Mouse (Mus musculus) fibroblast of lung, adult 2 months (primary cell): ENCODE results near the gene Dzank1.

Experiments used
- DNase-seq: peaks from one replicate; pipeline ENCODE4 v3.0.0-alpha.2; 2011; ENCODE audit warnings: low read depth

Gene Dzank1

GRCm38 (mm10) chr2:144526981-144527820 lies at the start of gene Dzank1, which contains the start of gene Polr3f:
Gene Dzank1 (minus strand): TSS chr2:144527414.
Gene Polr3f (plus strand): TSS chr2:144527718.
- peak; percentile 95 for DNase-seq

GRCm38 (mm10) chr2:144555820-144556552 lies 28.8 kb upstream of the Dzank1 start, which contains the start of gene Sec23b:
Gene Sec23b (plus strand): TSS chr2:144556229.
- peak; percentile 95 for DNase-seq

- peak; percentile 6 for DNase-seq
Measured at GRCm38 (mm10) chr2:144555286-144555819, 28.1 kb upstream of the Dzank1 start.

GRCm38 (mm10) chr2:144553905-144554304 lies 26.7 kb upstream of the Dzank1 start:
- DNase-seq, result no peak

- no peak for DNase-seq
Measured at GRCm38 (mm10) chr2:144550529-144550928, 23.3 kb upstream of the Dzank1 start, which contains the start of gene Rbbp9. Gene Rbbp9 (minus strand): TSS chr2:144550869.

- DNase-seq, result no peak
Measured at GRCm38 (mm10) chr2:144547559-144547958, 20.3 kb upstream of the Dzank1 start.

DNA sequence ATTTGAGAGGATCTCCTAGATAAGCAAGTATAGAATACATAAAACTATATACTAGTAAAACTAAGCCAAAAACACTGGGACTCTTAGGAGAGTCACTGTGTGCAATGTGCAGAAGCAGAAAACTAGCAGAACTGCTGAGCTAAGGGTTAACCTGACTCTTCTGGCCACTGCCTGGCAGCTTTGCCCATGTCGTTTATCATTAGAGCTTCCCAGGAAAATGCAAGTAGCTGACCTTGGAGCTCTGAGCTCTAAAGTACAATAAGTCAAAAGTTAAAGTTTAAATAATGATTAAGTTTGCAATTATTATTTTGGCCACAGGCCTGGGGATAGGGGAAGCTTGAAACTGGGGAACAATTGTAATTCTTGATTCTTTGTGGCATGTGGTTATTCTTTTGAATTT lies 18.3 kb upstream of the Dzank1 start:
- DNase-seq, result no peak

DNA sequence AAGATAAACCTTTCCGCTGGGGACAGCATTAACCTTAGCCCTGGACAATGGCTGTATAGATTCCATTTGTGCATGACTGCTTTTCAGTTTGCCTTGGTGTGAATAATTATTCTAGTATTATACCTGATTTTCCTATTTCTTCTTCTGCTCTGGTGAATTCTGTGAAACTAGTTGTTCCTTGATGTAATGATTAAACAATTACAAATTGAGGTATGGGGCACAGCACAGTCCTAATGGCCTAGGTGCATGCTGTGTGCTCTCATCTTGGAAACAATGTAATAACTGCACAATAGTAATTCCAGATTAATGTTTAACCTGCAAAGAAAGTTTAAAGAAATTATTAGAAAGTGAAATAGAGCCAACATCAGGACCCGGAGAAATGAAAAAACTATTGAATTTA lies 17.8 kb upstream of the Dzank1 start:
- DNase-seq, result no peak

GRCm38 (mm10) chr2:144544630-144545029 lies 17.4 kb upstream of the Dzank1 start:
- no peak for DNase-seq

DNA sequence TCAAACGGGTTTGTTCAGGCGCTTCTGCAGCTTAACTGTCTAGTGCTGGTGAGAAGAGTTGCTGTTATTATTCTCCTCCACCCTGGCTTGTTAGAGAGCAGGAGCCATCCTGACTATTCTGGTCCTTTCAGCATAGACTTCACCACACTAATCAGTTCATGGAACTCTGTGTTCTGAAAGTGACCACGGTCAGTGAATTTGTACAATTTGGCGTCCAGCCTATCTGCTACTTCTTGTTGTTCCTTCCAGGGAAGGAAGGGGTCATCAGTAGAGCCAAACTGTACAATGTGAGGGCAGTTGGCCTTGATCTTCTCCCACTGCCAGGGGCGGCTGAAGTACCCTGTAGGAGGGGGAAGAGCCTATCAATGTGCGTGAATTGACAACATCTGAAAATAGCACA lies 16.5 kb upstream of the Dzank1 start:
- no peak for DNase-seq

DNA sequence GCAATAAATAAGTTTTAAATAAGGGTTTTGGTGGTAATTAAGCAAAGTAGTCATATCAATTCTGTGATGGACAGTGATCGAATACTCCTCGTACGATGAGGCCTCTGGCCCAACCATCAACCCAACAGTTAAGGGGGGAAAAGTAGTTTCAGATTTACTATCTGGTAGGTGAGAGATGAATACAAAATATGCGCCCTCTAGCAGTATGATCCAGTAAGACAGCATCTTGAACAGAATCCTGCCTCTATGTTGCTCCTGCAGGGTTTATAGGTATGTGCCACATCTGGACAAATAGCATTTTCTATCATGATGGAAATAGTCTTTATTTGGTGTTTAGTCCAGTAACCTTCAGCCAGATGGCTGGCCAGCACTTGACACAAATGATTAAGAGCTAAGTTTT lies 14.0 kb upstream of the Dzank1 start:
- no peak for DNase-seq

DNA sequence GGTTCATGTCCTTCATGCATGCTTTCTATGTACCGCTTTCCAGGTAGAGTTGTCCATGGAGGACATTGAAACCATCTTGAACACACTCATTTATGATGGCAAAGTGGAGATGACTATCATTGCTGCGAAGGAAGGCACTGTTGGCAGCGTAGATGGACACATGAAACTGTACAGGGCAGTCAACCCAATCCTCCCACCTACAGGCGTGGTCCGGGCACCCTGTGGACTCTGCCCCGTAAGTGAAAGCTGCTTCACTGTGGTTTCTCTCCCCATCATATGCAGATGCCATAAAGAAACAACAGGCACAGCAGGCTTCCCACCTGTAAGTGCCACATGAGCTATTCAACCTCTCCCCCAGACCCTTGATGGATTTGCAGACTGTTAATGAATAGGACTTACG lies 9.9 kb upstream of the Dzank1 start:
- DNase-seq, result no peak

DNA sequence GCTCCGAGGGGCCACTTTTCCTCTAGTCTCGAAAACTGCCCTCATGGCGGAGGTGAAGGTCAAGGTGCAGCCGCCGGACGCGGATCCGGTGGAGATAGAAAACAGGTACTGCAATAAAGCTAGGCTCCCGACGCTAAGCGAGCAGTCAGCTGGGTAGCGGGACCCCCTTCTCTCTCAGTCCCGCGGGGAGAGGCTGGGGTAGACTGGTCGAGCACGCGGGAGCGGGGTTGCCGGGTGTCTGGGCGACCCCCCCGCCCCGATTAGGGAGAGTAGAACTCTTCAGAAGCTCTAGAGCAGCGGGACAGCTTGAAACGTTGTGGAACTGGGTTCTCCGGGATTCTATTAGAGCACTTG lies 584 bp upstream of the Dzank1 start:
- DNase-seq, result no peak

DNA sequence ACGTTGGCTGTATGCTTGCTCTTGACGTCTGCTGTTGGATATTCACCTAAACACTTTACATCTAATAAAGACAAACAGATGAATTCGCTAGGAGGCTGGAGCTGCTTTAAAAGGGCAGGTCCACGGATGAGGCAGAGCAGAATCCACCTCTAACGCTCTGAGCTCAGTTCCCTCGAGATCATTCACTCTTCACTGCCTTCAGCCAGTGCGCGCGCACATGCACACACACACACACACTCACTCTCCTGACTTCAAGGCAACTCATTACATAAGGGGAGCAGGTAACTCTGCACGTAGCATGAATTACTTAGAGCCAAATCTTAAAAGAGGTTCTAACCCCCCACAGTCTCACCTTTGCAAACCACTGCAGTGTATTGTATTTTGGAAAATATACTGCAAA lies 1.4 kb downstream of the Dzank1 start:
- DNase-seq, result no peak

- no peak for DNase-seq
Measured at GRCm38 (mm10) chr2:144519772-144520171, 7.4 kb downstream of the Dzank1 start.

DNA sequence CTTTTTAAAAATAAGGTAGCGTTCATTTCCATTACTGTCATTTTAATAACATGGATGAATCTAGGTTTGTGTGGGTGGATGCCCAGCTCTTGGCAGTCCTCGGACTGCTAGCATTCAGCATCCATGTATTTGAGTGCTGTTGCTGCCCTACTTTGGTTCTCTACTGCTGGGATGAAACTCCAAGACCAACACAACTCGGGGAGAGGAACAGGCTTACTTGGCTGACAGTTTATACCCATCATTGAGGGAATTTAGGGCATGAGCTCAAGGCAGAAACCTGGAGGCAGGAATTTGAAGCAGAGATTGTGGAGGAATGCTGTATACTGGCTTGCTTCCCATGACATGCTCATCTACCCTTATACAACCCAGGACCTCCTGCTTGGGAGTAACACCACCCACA lies 12.6 kb downstream of the Dzank1 start:
- no peak for DNase-seq

DNA sequence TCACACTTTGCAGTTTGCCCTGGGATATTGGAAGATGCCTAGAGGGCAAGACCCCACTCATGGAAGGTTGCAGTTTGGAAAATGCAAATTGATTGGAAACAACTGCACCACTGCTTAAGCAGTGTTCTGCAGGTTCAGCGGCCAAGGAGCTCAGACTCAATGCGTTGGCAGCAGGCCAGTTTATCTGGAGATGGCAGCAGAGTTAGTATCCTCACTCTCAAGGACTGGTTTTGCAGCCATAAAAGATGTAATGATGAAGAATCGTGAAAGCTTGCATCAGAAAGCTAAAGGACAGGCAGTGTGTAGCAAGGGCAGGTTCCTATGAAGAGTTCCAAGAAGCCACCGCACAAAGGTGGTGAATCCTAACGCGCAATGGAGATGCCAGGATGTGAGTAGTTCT lies 25.1 kb downstream of the Dzank1 start:
- DNase-seq, result no peak

GRCm38 (mm10) chr2:144489342-144489741 lies 37.9 kb downstream of the Dzank1 start:
- no peak for DNase-seq

DNA sequence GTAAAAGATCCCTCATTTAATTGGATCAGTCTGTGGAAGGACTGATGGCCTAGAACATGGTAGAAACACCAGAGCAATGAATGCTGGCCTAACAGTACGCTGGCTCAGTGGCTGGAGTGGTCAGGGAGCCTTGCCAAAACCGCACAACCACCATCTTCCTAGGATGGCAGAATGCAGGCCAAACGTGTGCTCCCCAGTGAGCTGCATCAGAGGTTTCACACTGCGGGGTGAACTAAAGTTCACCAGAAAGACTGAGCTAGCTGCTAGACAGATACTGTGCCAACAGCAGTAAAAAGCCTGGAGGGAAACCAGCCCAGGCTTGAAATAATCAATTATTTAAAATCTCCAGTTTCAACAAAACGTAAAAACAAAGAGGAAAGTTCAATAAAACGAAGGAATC lies 39.7 kb downstream of the Dzank1 start:
- peak; percentile 27 for DNase-seq

DNA sequence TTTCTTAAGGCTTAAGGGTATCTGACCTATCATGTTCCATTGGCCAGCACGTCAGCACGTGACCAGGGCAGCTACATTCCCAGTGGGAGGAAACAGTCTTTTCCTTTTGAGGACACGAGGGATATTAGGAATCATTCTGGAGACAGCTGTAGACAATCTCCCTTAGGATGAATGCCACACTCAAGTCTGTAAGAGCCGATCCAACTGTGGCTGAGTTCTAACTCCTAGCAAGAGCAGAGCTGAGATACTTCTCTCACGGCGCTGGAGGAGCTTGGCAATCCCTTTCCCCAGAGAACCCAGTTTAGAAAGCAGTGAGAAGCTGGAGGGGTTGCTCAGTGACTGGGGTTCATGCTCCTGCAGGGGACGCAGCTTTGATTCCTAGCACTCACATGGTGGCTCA lies 41.8 kb downstream of the Dzank1 start:
- DNase-seq, result no peak

GRCm38 (mm10) chr2:144484084-144484483 lies 43.1 kb downstream of the Dzank1 start:
- no peak for DNase-seq

DNA sequence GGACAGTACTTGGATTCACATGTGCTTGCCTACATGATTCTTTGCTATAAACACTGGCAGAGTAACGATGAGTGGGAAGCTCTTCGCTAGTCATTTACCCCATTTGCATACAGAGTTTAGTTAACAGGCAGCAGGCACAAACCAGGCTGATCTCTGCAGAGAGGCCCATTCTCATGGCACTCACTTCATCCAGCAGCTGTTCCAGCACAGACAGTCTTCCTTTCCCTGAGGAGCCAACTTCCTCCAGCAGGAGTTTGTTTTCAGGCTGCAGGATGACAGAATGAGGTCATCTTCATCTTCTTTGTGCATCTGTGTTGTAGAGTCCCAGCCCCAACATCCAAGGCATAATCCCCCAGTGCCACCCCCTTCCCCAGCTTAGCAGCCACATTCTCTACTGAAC lies 47.8 kb downstream of the Dzank1 start:
- no peak for DNase-seq

DNA sequence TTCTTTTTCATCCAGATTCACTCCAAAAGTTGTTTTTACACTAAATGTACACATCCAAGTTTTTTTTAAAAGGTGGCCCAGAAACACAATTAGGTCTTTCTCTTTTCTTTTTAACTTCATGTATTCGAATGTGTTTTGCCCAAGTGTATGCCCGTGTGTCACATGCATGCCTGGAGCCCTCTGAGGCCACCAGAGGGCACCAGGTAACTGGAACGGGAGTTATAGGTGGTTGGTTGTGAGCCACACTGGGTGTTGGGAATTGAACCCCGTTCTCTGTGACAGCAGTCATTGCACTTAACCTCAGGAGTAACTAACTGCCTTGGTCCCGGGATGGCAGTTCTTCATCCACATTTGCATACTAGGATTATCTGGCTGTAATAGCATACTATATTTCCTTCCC lies 60.0 kb downstream of the Dzank1 start:
- no peak for DNase-seq
